7 mouse cellular contexts compared by ENCODE assay signal in genomic region chr11:105125735-105126519, GRCm38 (mm10). TPM values are rescaled to one million over a fixed set of nuclear protein-coding genes. Genes with fewer than 3 reads are reported as not detected.
DNase-seq lines count a peak whose midpoint lies in the region; ATAC-seq lines count a peak whose summit lies in the region.

TSS of gene Mettl2 (plus strand) at chr11:105126425.

- peak; percentile 85 for ATAC-seq in embryonic facial prominence, embryonic 11.5 days (replicated peaks; ENCODE audit: insufficient number of reproducible peaks, low FRiP score, low TSS enrichment, low read depth)
- ATAC-seq in granulocyte monocyte progenitor cell, adult 5-6 weeks (replicated peaks; ENCODE audit: poor library complexity, severe bottlenecking) = peak; percentile 94
- ATAC-seq in midbrain, embryonic 13.5 days = peak; percentile 91

- H3K4me2 ChIP-seq in embryonic facial prominence, embryonic 11.5 days (ENCODE audit: low read depth, low read length) = peak within 1 kb of the TSS; percentile 79
- H3K4me2 ChIP-seq in midbrain, embryonic 13.5 days (replicated peaks) = peak within 1 kb of the TSS; percentile 91

- no peaks in the 10 kb centered on the region for H3K36me3 ChIP-seq in embryonic facial prominence, embryonic 11.5 days (replicated peaks; ENCODE audit: control insufficient read depth, insufficient read depth, low read depth, low read length)
- H3K36me3 ChIP-seq in limb, embryonic 10.5 days = peaks cover 26% of the 10 kb centered on the region
- peaks cover 16% of the 10 kb centered on the region for H3K36me3 ChIP-seq in midbrain, embryonic 13.5 days

- H3K27ac ChIP-seq in embryonic facial prominence, embryonic 11.5 days (replicated peaks; ENCODE audit: low read depth, low read length) = no peak within 1 kb of the TSS
- peak within 1 kb of the TSS; percentile 79 for H3K27ac ChIP-seq in limb, embryonic 10.5 days
- peak within 1 kb of the TSS; percentile 72 for H3K27ac ChIP-seq in midbrain, embryonic 13.5 days

- no peaks in the 10 kb centered on the region for H3K4me1 ChIP-seq in embryonic facial prominence, embryonic 11.5 days (ENCODE audit: control insufficient read depth, insufficient read depth, low read length)
- H3K4me1 ChIP-seq in limb, embryonic 10.5 days = peaks cover 18% of the 10 kb centered on the region
- H3K4me1 ChIP-seq in midbrain, embryonic 13.5 days (replicated peaks) = peaks cover 13% of the 10 kb centered on the region

- WGBS in embryonic facial prominence, embryonic 11.5 days = 2% methylated on average over 32 of the region's 38 CpGs
- WGBS in limb, embryonic 10.5 days = 1% methylated on average over 38 of the region's 38 CpGs
- 1% methylated on average over 35 of the region's 38 CpGs for WGBS in midbrain, embryonic 13.5 days

- H3K9me3 ChIP-seq in embryonic facial prominence, embryonic 11.5 days (replicated peaks; ENCODE audit: control insufficient read depth, low read length) = no peaks in the 10 kb centered on the region
- no peaks in the 10 kb centered on the region for H3K9me3 ChIP-seq in limb, embryonic 10.5 days (replicated peaks)
- H3K9me3 ChIP-seq in midbrain, embryonic 13.5 days = no peaks in the 10 kb centered on the region

- H3K27me3 ChIP-seq in embryonic facial prominence, embryonic 11.5 days (ENCODE audit: control insufficient read depth, insufficient read depth, low read length) = no peaks in the 10 kb centered on the region
- H3K27me3 ChIP-seq in limb, embryonic 10.5 days (ENCODE audit: low read depth, poor library complexity, severe bottlenecking) = no peaks in the 10 kb centered on the region
- no peaks in the 10 kb centered on the region for H3K27me3 ChIP-seq in midbrain, embryonic 13.5 days

- peak within 1 kb of the TSS; percentile 85 for H3K4me3 ChIP-seq in embryonic facial prominence, embryonic 11.5 days (ENCODE audit: low read depth, low read length)
- peak within 1 kb of the TSS; percentile 87 for H3K4me3 ChIP-seq in limb, embryonic 10.5 days
- H3K4me3 ChIP-seq in midbrain, embryonic 13.5 days (replicated peaks) = peak within 1 kb of the TSS; percentile 99

- peak within 1 kb of the TSS; percentile 65 for H3K9ac ChIP-seq in embryonic facial prominence, embryonic 11.5 days (replicated peaks; ENCODE audit: low read length)
- peak within 1 kb of the TSS; percentile 78 for H3K9ac ChIP-seq in midbrain, embryonic 13.5 days (replicated peaks)

- peak; percentile 92 for DNase-seq in adrenal gland, postnatal 14 days
- peak; percentile 93 for DNase-seq in embryonic facial prominence, embryonic 11.5 days (ENCODE audit: low spot score)
- DNase-seq in kidney, adult 11 months = peak; percentile 73
- DNase-seq in limb, embryonic 10.5 days (ENCODE audit: low spot score) = peak; percentile 92
- peak; percentile 65 for DNase-seq in spleen, adult 12 weeks (ENCODE audit: low spot score)

RNA-seq across cellular contexts. Expression of gene Mettl2, which starts in this region (rescaled TPM):
- total RNA-seq in adrenal gland, postnatal 14 days (2021) = 18.2 and 22.8 TPM in 2 replicates
- 48.2 and 50.7 TPM in 2 replicates for polyA plus RNA-seq in embryonic facial prominence, embryonic 11.5 days (2014; fragmentation: Nextera tagmentation; extraction: Ambion mirVana)
- total RNA-seq in granulocyte monocyte progenitor cell, adult 5-6 weeks (2014; fragmentation: Nextera tagmentation) = 24.2 and 31.4 TPM in 2 replicates
- total RNA-seq in granulocyte monocyte progenitor cell, adult 5-6 weeks (2017) = 19.8 and 30.5 TPM in 2 replicates
- 59.2 and 68.3 TPM in 2 replicates for polyA plus RNA-seq in limb, embryonic 10.5 days (2016; fragmentation: Nextera tagmentation; extraction: Ambion mirVana)
- 32.0 and 34.5 TPM in 2 replicates for polyA plus RNA-seq in midbrain, embryonic 13.5 days (2015; fragmentation: Nextera tagmentation; extraction: Ambion mirVana)
